Mouse (Mus musculus): ENCODE data around the gene Scyl1. TPM values are rescaled to one million over a fixed set of nuclear protein-coding genes. Genes with fewer than 3 reads are reported as not detected.

Scyl1 gene
- polyA plus RNA-seq, 1 experiment from 2014 or later, result 82.9 TPM

- Histone ChIP-seq H3K27ac (ENCODE audit: low read length) (no peak overlapping the region), H3K36me3 (ENCODE audit: insufficient read depth, low read length) (peaks cover 30% of the 10 kb centered on the region), H3K9me3 (ENCODE audit: low read length) (no peaks in the 10 kb centered on the region), H3K27me3 (ENCODE audit: insufficient read depth, low read length) (no peaks in the 10 kb centered on the region), H3K4me3 (ENCODE audit: low read length) (no peak overlapping the region), H3K4me2 (replicated peaks; ENCODE audit: low read depth, low read length) (no peak overlapping the region), H3K9ac (replicated peaks; ENCODE audit: low read length) (no peak overlapping the region), H3K4me1 (ENCODE audit: insufficient read depth, low read length) (peaks cover 19% of the 10 kb centered on the region)
- ATAC-seq (ENCODE audit: low FRiP score, low TSS enrichment), result no peak
- 8% methylated on average over 3 of the region's 3 CpGs for WGBS
These were observed 60.0 kb downstream of the Scyl1 start for GRCm38 (mm10) chr19:5711218-5711617.

GRCm38 (mm10) chr19:5710581-5710980 lies 60.6 kb downstream of the Scyl1 start:
- Histone ChIP-seq H3K9ac (replicated peaks; ENCODE audit: low read length) (no peak overlapping the region), H3K4me2 (replicated peaks; ENCODE audit: low read depth, low read length) (no peak overlapping the region), H3K27me3 (ENCODE audit: insufficient read depth, low read length) (no peaks in the 10 kb centered on the region), H3K4me3 (ENCODE audit: low read length) (no peak overlapping the region), H3K4me1 (ENCODE audit: insufficient read depth, low read length) (peaks cover 18% of the 10 kb centered on the region), H3K27ac (ENCODE audit: low read length) (no peak overlapping the region), H3K9me3 (ENCODE audit: low read length) (no peaks in the 10 kb centered on the region), H3K36me3 (ENCODE audit: insufficient read depth, low read length) (peaks cover 31% of the 10 kb centered on the region)
- WGBS, result 81% methylated on average over 8 of the region's 8 CpGs
- ATAC-seq (ENCODE audit: low FRiP score, low TSS enrichment), result no peak

DNA sequence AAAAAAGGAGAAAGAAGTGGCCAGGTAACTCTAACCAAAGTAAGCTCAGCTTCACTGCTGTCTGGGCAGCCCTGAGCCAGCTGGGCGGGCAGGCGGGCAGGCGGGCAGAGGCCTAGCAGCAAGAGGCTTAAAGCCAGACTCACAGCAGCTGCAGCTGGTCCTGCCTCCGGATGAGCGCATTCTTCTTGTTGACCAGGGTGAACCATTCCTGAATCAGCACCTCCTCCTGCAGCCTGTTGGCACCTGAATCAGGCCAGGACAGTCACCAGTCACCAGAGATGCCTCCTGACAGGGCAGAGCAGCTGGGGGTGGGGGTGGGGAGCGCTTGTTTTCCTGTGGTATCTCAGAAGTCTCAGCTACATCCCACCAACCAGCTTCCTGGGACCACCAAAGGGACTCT lies 61.2 kb downstream of the Scyl1 start:
- 93% methylated on average over 6 of the region's 6 CpGs for WGBS
- H3K27me3 ChIP-seq (ENCODE audit: insufficient read depth, low read length), result no peaks in the 10 kb centered on the region
- H3K4me2 ChIP-seq (replicated peaks; ENCODE audit: low read depth, low read length), result no peak overlapping the region
- no peak for ATAC-seq (ENCODE audit: low FRiP score, low TSS enrichment)
- peaks cover 31% of the 10 kb centered on the region for H3K36me3 ChIP-seq (ENCODE audit: insufficient read depth, low read length)
- H3K4me1 ChIP-seq (ENCODE audit: insufficient read depth, low read length), result peaks cover 19% of the 10 kb centered on the region
- H3K9ac ChIP-seq (replicated peaks; ENCODE audit: low read length), result no peak overlapping the region
- no peak overlapping the region for H3K27ac ChIP-seq (ENCODE audit: low read length)
- no peak overlapping the region for H3K4me3 ChIP-seq (ENCODE audit: low read length)
- H3K9me3 ChIP-seq (ENCODE audit: low read length), result no peaks in the 10 kb centered on the region

Other genes with a start within 250 kb of the Scyl1 start
- 17.2 and 18.9 TPM in 2 replicates for gene Ovol1, start 210.8 kb downstream of the Scyl1 start, polyA plus RNA-seq (2015; fragmentation: Nextera tagmentation; extraction: Ambion mirVana)
- gene Ap5b1, start 203.4 kb downstream of the Scyl1 start, polyA plus RNA-seq (2015; fragmentation: Nextera tagmentation; extraction: Ambion mirVana), result 10.9 and 11.5 TPM in 2 replicates
- 133 and 146 TPM in 2 replicates for gene Rnaseh2c, start 169.5 kb downstream of the Scyl1 start, polyA plus RNA-seq (2015; fragmentation: Nextera tagmentation; extraction: Ambion mirVana)
- gene Kat5, start 161.2 kb downstream of the Scyl1 start, polyA plus RNA-seq (2015; fragmentation: Nextera tagmentation; extraction: Ambion mirVana), result 56.1 and 57.4 TPM in 2 replicates
- gene Rela, start 133.9 kb downstream of the Scyl1 start, polyA plus RNA-seq (2015; fragmentation: Nextera tagmentation; extraction: Ambion mirVana), result 56.9 and 58.3 TPM in 2 replicates
- 37.1 and 39.6 TPM in 2 replicates for gene Sipa1, start 107.7 kb downstream of the Scyl1 start, polyA plus RNA-seq (2015; fragmentation: Nextera tagmentation; extraction: Ambion mirVana)
- gene Map3k11, start 82.7 kb downstream of the Scyl1 start, polyA plus RNA-seq (2015; fragmentation: Nextera tagmentation; extraction: Ambion mirVana), result 41.5 and 43.8 TPM in 2 replicates
- gene Pcnx3, start 82.5 kb downstream of the Scyl1 start, polyA plus RNA-seq (2015; fragmentation: Nextera tagmentation; extraction: Ambion mirVana), result 27.0 and 28.1 TPM in 2 replicates
- gene Kcnk7, start 67.1 kb downstream of the Scyl1 start, polyA plus RNA-seq (2015; fragmentation: Nextera tagmentation; extraction: Ambion mirVana), result 0.15 and 0.23 TPM in 2 replicates
- 19.5 and 25.0 TPM in 2 replicates for gene Ehbp1l1, start 45.1 kb downstream of the Scyl1 start, polyA plus RNA-seq (2015; fragmentation: Nextera tagmentation; extraction: Ambion mirVana)
- 93.4 and 97.9 TPM in 2 replicates for gene Fam89b, start 41.8 kb downstream of the Scyl1 start, polyA plus RNA-seq (2015; fragmentation: Nextera tagmentation; extraction: Ambion mirVana)
- gene Ltbp3, start 30.5 kb downstream of the Scyl1 start, polyA plus RNA-seq (2015; fragmentation: Nextera tagmentation; extraction: Ambion mirVana), result 18.1 and 21.5 TPM in 2 replicates
- 50.6 and 52.9 TPM in 2 replicates for gene Frmd8, start 103.9 kb upstream of the Scyl1 start, polyA plus RNA-seq (2015; fragmentation: Nextera tagmentation; extraction: Ambion mirVana)
- 14.8 and 15.7 TPM in 2 replicates for gene Slc25a45, start 106.4 kb upstream of the Scyl1 start, polyA plus RNA-seq (2015; fragmentation: Nextera tagmentation; extraction: Ambion mirVana)
- gene Tigd3, start 122.7 kb upstream of the Scyl1 start, polyA plus RNA-seq (2015; fragmentation: Nextera tagmentation; extraction: Ambion mirVana), result 3.7 and 4.4 TPM in 2 replicates
- 185 and 188 TPM in 2 replicates for gene Dpf2, start 141.6 kb upstream of the Scyl1 start, polyA plus RNA-seq (2015; fragmentation: Nextera tagmentation; extraction: Ambion mirVana)
- 16.5 and 17.3 TPM in 2 replicates for gene Cdc42ep2, start 153.4 kb upstream of the Scyl1 start, polyA plus RNA-seq (2015; fragmentation: Nextera tagmentation; extraction: Ambion mirVana)
- 77.7 and 82.1 TPM in 2 replicates for gene Pola2, start 192.8 kb upstream of the Scyl1 start, polyA plus RNA-seq (2015; fragmentation: Nextera tagmentation; extraction: Ambion mirVana)
- gene Slc22a20, start 214.7 kb upstream of the Scyl1 start, polyA plus RNA-seq (2015; fragmentation: Nextera tagmentation; extraction: Ambion mirVana), result not detected in 2 replicates
- 11.1 and 11.9 TPM in 2 replicates for gene Capn1, start 244.5 kb upstream of the Scyl1 start, polyA plus RNA-seq (2015; fragmentation: Nextera tagmentation; extraction: Ambion mirVana)